Mouse (Mus musculus) right cerebral cortex, postnatal 36 days (tissue): ENCODE measurements around the gene Gdap1l1.
"Not testable (repeated sequence)": the region's sequence is repeated elsewhere in the genome, so short reads cannot be mapped to it uniquely, and the experiment has no call there.

Source experiments
- DNase-seq, 2 experiments: peaks; one replicate each; pipeline ENCODE4 v3.0.0; 2022; ENCODE audit warnings: low spot score in 2 of 2, mixed read lengths in 1 of 2

Gdap1l1 gene

GRCm38 (mm10) chr2:163438246-163438618 is at the start of gene Gdap1l1:
Gene Gdap1l1 (plus strand): TSS chr2:163438476.
- peak; percentile 74 to 75 for DNase-seq

GRCm38 (mm10) chr2:163392436-163392835 is 45.8 kb upstream of the Gdap1l1 start:
- DNase-seq = no peak

- no peak for DNase-seq
Measured at GRCm38 (mm10) chr2:163393241-163393640, 45.0 kb upstream of the Gdap1l1 start.

- no peak for DNase-seq
Measured at GRCm38 (mm10) chr2:163393976-163394375, 44.3 kb upstream of the Gdap1l1 start.

GRCm38 (mm10) chr2:163394977-163395376 is 43.3 kb upstream of the Gdap1l1 start:
- DNase-seq = no peak

- no peak for DNase-seq
Measured at GRCm38 (mm10) chr2:163397071-163397470, 41.2 kb upstream of the Gdap1l1 start.

GRCm38 (mm10) chr2:163397905-163398304 is 40.4 kb upstream of the Gdap1l1 start, which contains the start of gene Jph2:
Gene Jph2 (minus strand): TSS chr2:163397993.
- DNase-seq = no peak

- DNase-seq = no peak
Measured at GRCm38 (mm10) chr2:163398770-163399169, 39.5 kb upstream of the Gdap1l1 start.

GRCm38 (mm10) chr2:163399222-163399621 is 39.1 kb upstream of the Gdap1l1 start:
- no peak for DNase-seq

GRCm38 (mm10) chr2:163401221-163401620 is 37.1 kb upstream of the Gdap1l1 start:
- DNase-seq = peak; percentile 56 to 59

GRCm38 (mm10) chr2:163404037-163404815 is 34.0 kb upstream of the Gdap1l1 start:
- DNase-seq = no peak

- no peak for DNase-seq
Measured at GRCm38 (mm10) chr2:163410211-163410610, 28.1 kb upstream of the Gdap1l1 start.

- not testable (repeated sequence) for DNase-seq
Measured at GRCm38 (mm10) chr2:163411344-163411743, 26.9 kb upstream of the Gdap1l1 start.

- DNase-seq = no peak
Measured at GRCm38 (mm10) chr2:163411840-163412239, 26.4 kb upstream of the Gdap1l1 start.

- DNase-seq = no peak
Measured at GRCm38 (mm10) chr2:163412419-163412818, 25.9 kb upstream of the Gdap1l1 start.

GRCm38 (mm10) chr2:163412846-163413590 is 25.3 kb upstream of the Gdap1l1 start:
- no peak for DNase-seq

- no peak for DNase-seq
Measured at GRCm38 (mm10) chr2:163417026-163417425, 21.2 kb upstream of the Gdap1l1 start.

- no peak for DNase-seq
Measured at GRCm38 (mm10) chr2:163417830-163418229, 20.4 kb upstream of the Gdap1l1 start.

- peak in 1 of 2 experiments; percentile 26 for DNase-seq
Measured at GRCm38 (mm10) chr2:163418841-163419345, 19.4 kb upstream of the Gdap1l1 start.

- peak; percentile 99 for DNase-seq
Measured at GRCm38 (mm10) chr2:163419346-163420045, 18.8 kb upstream of the Gdap1l1 start.

GRCm38 (mm10) chr2:163420366-163420886 is 17.9 kb upstream of the Gdap1l1 start:
- no peak for DNase-seq
